In genomic region chr17:31434825-31435325, GRCm38 (mm10) we compare ENCODE assay signal across 9 mouse cellular contexts. TPM values are rescaled to one million over a fixed set of nuclear protein-coding genes. Genes with fewer than 3 reads are reported as not detected.
DNase-seq lines count a peak whose midpoint lies in the region; ATAC-seq lines count a peak whose summit lies in the region.
"Had no signal": no experiment of that assay in that cellular context is flagged by ENCODE, and none has a peak within 500 bp of the region (broad histone marks: within the 10 kb centered on the region; RNA-seq: fewer than 3 reads in every experiment).

No protein-coding gene starts in this region.

- peak overlapping the region; percentile 50 for H3K4me2 ChIP-seq in heart, embryonic 13.5 days
- H3K4me2 ChIP-seq in hindbrain, embryonic 11.5 days (replicated peaks; ENCODE audit: low read depth, low read length) = peak overlapping the region; percentile 0; the same call in 1 of the 2 replicates
- 0 out of 2 replicates have a peak overlapping the region, but pooled peaks have one; percentile 0 for H3K4me2 ChIP-seq in midbrain, embryonic 14.5 days (ENCODE audit: low read length)
- H3K4me2 ChIP-seq: liver, embryonic 12.5 days had no signal

- H3K9me3 ChIP-seq in heart, embryonic 13.5 days = peaks cover under 1% of the 10 kb centered on the region; the same call in 1 of the 2 replicates
- no peaks in the 10 kb centered on the region for H3K9me3 ChIP-seq in hindbrain, embryonic 11.5 days (ENCODE audit: control insufficient read depth, low read length)
- H3K9me3 ChIP-seq in midbrain, embryonic 14.5 days (ENCODE audit: control insufficient read depth, low read length) = no peaks in the 10 kb centered on the region
- H3K9me3 ChIP-seq: liver, embryonic 12.5 days had no signal

- H3K27ac ChIP-seq in heart, embryonic 13.5 days (replicated peaks) = no peak overlapping the region
- peak overlapping the region; percentile 13; the same call in 1 of the 2 replicates for H3K27ac ChIP-seq in hindbrain, embryonic 11.5 days (ENCODE audit: low read depth, low read length)
- H3K27ac ChIP-seq in midbrain, embryonic 14.5 days (replicated peaks; ENCODE audit: low read depth, low read length) = peak overlapping the region; percentile 14; the same call in 1 of the 2 replicates
- H3K27ac ChIP-seq: liver, embryonic 12.5 days had no signal

- 0 out of 2 replicates have a peak, but pooled peaks cover 7% of the 10 kb centered on the region for H3K27me3 ChIP-seq in heart, embryonic 13.5 days (replicated peaks)
- H3K27me3 ChIP-seq in hindbrain, embryonic 11.5 days (ENCODE audit: control insufficient read depth, insufficient read depth, low read length) = no peaks in the 10 kb centered on the region; the same call in 1 of the 2 replicates
- peaks cover 7% of the 10 kb centered on the region for H3K27me3 ChIP-seq in midbrain, embryonic 14.5 days (ENCODE audit: control insufficient read depth, insufficient read depth, low read length)

- no peak for ATAC-seq in heart, embryonic 13.5 days (ENCODE audit: extremely low read depth, insufficient number of reproducible peaks, low FRiP score, low TSS enrichment)
- no peak for ATAC-seq in hindbrain, embryonic 11.5 days (ENCODE audit: low FRiP score)
- ATAC-seq in midbrain, embryonic 14.5 days (ENCODE audit: low FRiP score, low TSS enrichment) = no peak
- ATAC-seq: liver, embryonic 12.5 days had no signal

- no peaks in the 10 kb centered on the region for H3K36me3 ChIP-seq in heart, embryonic 13.5 days
- no peaks in the 10 kb centered on the region for H3K36me3 ChIP-seq in hindbrain, embryonic 11.5 days (ENCODE audit: control insufficient read depth, insufficient read depth, low read length)
- 0 out of 2 replicates have a peak, but pooled peaks cover 6% of the 10 kb centered on the region for H3K36me3 ChIP-seq in midbrain, embryonic 14.5 days (ENCODE audit: control insufficient read depth, insufficient read depth, low read length)

- peaks cover 30% of the 10 kb centered on the region for H3K4me1 ChIP-seq in heart, embryonic 13.5 days
- peaks cover 10% of the 10 kb centered on the region for H3K4me1 ChIP-seq in hindbrain, embryonic 11.5 days (replicated peaks; ENCODE audit: control insufficient read depth, insufficient read depth, low read length)
- H3K4me1 ChIP-seq in midbrain, embryonic 14.5 days (ENCODE audit: control insufficient read depth, insufficient read depth, low read length) = peaks cover 19% of the 10 kb centered on the region

- DNase-seq in heart, postnatal 14 days = no peak
- DNase-seq in ZHBTc4 (ENCODE audit: low read depth, low spot score) = peak; percentile 74
- no peak for DNase-seq in hindbrain, embryonic 11.5 days (ENCODE audit: low spot score)
- no peak for DNase-seq in midbrain, embryonic 14.5 days
- DNase-seq in thymus, postnatal 10 days (ENCODE audit: low spot score in 2 of 2) = no peak
- DNase-seq in thymus, postnatal 36 days = no peak
- no peak for DNase-seq in gastrocnemius, adult 18-20 months (ENCODE audit: low spot score)

- WGBS in heart, embryonic 13.5 days = 17% methylated on average over 8 of the region's 8 CpGs
- 4% methylated on average over 8 of the region's 8 CpGs for WGBS in hindbrain, embryonic 11.5 days
- WGBS in midbrain, embryonic 14.5 days = 5% methylated on average over 8 of the region's 8 CpGs

- intact Hi-C loops in heart, postnatal 14 days (cut with DNase I) = loop anchor here (5.0 kb wide), 1 partner anchor 48 kb away; the partner anchor contains the start of gene Pde9a

- 0 out of 2 replicates have a peak overlapping the region, but pooled peaks have one; percentile 4 for H3K4me3 ChIP-seq in heart, embryonic 13.5 days
- no peak overlapping the region for H3K4me3 ChIP-seq in hindbrain, embryonic 11.5 days (ENCODE audit: low read depth, low read length)
- H3K4me3 ChIP-seq in midbrain, embryonic 14.5 days (replicated peaks; ENCODE audit: low read depth, low read length) = no peak overlapping the region
- H3K4me3 ChIP-seq: liver, embryonic 12.5 days had no signal

- peak overlapping the region; percentile 57 for H3K9ac ChIP-seq in heart, embryonic 13.5 days
- H3K9ac ChIP-seq in hindbrain, embryonic 11.5 days (ENCODE audit: low read depth, low read length) = 0 out of 2 replicates have a peak overlapping the region, but pooled peaks have one; percentile 25
- H3K9ac ChIP-seq in midbrain, embryonic 14.5 days (replicated peaks; ENCODE audit: low read length) = no peak overlapping the region; the same call in 1 of the 2 replicates
- H3K9ac ChIP-seq: liver, embryonic 12.5 days had no signal

RNA-seq across cellular contexts. Expression of gene Pde9a, which starts 48.9 kb away (rescaled TPM):
- 7.3 TPM in 2 replicates for polyA plus RNA-seq in heart, embryonic 13.5 days (2015; fragmentation: Nextera tagmentation; extraction: Ambion mirVana)
- 10 to 100 TPM in 1 of 2 experiments, 1 to 10 TPM in 1; 7.2 to 11.9 TPM for total RNA-seq in heart, postnatal 14 days (2021)
- 27.9 and 29.0 TPM in 2 replicates for polyA plus RNA-seq in hindbrain, embryonic 11.5 days (2014; fragmentation: Nextera tagmentation; extraction: Ambion mirVana)
- 34.6 and 36.5 TPM in 2 replicates for polyA plus RNA-seq in midbrain, embryonic 14.5 days (2014; fragmentation: Nextera tagmentation; extraction: Ambion mirVana)
- 1 to 10 TPM in 1 of 2 experiments, under 1 TPM in 1; 1.00 to 1.6 TPM for total RNA-seq in gastrocnemius, adult 18-20 months (2021)

Comparison
In these comparisons a context has a peak if more than half of its experiments do, and no peak if none do; other contexts are left out.
1. H3K4me2 ChIP-seq: peak in every context shown above with its lines; median percentile 50 in heart, embryonic 13.5 days; 0 in hindbrain, embryonic 11.5 days; 0 in midbrain, embryonic 14.5 days.